Mouse (Mus musculus): ENCODE data around the gene Srcin1.

- TF ChIP-seq POLR2A (IDR thresholded peaks at IDR 0.05; ENCODE audit: control insufficient read depth, low read depth, low read length) (no peak), CTCF (IDR thresholded peaks at IDR 0.05; ENCODE audit: control insufficient read depth, insufficient read depth, insufficient replicate concordance, low read depth, low read length) (no peak)
Observed at GRCm38 (mm10) chr11:97563730-97564129, 12.3 kb downstream of the Srcin1 start.

Measured in testis, adult 2 months (tissue).